Mouse (Mus musculus) induced T-regulatory cell, adult 2 months (primary cell): ENCODE results near the gene Adap1.

Experiments used
- DNase-seq: peaks from one replicate; pipeline ENCODE4 v3.0.0-alpha.2; 2012; ENCODE audit warnings: low read depth

The Adap1 gene

DNA sequence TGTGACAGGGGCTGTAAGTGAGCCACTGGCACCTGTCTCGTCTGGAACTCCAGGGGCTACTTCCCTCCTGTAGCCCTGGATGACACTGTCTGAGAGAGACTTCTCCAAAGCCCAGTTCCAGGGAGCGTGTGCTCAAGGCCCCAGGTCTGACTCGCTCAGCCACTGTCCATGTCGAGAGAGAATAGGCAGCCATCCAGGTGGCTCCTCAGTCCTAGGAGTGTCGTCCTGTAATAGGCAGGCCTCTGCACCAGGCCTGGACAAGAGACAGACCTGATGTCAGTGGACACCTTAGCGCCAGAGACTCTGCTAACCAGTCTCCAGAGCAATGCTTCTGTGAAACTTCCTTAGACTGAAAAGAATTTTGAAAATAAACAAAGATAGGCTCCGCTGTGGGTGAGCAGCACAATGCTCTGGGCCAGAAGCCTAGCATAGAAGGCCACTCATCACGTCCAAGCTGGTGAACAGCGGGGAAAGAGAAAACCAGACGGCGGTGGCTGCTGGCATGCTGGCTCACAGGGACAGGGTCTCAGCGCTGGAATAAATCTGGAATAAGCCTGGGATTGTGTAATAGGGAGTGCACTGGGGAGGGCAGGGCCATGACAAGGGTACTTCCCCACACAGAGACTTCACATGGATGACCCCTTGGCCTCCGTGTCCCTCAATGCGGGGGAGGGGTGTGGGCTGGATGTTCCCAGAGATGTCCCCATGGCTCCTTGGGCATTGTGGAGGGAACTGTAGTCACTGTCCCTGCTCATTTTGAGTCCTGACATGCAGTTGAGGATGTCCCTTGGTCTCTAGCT lies 39.1 kb downstream of the Adap1 start:
- DNase-seq = no peak

DNA sequence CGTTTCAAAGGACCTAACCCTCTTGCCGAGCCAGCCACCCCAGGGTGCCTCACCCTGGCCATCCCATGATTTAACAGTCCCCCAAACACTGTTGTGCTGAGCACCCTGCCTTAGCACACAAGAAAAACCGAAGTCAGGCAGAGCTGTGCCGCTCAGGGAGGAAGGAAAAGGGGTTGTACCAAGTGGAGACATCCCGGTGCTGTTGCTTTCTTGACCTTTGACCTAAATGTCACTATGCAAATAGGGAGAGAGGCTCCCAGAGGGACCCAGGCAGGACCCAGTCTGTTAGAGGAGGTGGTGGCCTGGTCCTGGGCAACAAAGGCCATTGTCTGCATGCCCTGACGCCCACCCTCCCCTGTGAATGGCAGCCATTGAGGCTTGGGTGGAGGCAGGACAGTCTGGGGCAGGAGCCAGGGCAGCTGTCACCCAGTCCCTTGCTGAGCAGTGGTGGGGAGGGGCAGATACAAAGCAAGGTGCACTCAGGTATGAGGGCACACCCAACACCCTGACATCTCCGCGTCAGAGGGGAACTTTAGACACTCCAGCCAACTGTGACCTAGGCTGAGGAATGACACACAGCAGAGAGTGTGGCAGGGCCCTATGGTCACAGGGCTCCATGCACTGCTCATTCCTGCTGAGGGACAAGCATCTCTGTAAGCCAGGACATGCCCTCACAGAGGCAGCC lies 39.9 kb downstream of the Adap1 start:
- DNase-seq = no peak

DNA sequence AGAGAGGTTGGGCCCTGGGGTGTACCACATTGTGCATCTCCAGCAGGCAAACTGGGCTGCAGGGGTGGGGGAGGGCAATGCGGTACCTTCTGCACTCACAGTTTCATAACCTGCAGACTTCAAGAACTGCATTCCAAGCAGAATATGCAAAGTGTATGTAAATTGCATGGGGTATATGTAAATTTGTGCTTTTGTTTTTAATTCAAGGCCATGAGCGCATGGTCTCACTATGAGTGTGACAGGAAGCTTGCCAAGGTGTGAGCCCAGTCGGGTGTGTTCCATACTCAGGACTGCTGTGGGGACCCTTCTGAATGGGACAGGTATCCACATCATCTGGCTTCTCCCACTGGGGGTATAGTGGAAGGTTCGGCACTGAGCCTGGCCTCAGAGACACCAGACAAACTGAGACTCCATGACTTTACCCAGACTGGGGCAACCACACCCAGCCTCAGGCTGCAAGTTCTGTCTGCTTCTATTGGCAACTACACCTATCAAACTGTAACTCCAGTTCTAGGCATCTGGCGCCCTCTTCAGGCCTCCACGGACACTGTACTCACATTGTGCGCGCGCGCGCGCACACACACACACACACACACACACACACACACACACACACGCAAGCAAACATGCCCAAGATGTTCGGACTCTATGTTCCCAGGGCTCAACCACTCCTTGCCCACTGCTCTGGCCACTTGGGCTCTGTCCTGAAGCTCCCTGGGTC lies 41.8 kb downstream of the Adap1 start:
- peak; percentile 89 for DNase-seq

DNA sequence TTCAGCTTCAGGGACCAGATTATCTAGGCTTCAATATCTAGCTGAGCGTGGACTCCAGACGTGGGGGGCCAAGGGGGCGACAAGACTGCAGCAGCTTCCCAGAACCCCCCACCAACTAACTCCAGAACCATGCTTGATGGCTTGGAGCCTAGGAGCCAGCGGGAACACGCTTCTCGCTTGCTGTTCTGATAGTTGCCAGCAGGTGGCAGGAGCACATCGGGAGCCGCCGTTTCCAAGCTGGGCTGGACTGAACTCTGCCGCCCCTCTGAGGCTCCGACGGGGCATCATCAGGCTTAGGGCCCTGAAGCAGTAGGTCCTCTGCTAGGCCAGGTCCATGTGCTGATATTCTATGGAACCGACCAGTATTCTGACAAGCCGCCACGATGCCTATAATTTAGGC lies 43.2 kb downstream of the Adap1 start:
- DNase-seq = peak; percentile 89

DNA sequence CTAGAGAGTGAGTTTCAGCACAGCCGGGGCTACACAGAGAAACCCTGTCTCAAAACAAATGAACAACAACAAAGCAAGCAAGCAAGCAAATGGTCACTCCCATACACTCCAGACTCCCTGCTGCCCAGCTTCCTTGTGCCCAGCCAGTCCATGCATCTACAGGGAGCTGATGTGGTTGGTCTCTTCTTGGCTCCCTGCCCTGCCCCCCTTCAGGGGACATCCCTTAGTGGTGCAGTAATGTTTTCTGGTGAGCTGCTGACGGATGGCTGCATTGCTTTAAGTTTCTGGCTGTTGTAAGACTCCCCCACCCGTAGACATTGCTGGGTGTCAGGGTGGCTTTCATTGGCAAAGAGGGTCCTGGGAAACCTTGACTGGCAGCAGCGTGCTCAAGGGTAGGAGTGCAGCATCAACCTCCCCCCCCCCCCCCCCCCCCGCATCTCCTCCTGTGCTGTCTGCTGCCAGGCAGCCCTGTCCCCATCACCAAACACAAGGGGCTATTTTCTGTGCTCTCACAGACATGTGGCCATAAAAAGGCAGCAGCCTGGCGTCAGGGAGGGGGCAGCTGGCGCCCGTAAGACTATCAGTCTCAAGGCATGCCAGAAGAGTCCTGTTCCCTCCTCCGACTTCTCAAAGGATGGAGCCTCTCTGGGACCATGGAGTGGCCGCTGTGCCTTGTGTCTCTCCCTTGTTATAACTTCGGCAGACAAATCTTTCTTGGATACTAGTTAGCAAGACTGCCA lies 43.9 kb downstream of the Adap1 start:
- DNase-seq = no peak

DNA sequence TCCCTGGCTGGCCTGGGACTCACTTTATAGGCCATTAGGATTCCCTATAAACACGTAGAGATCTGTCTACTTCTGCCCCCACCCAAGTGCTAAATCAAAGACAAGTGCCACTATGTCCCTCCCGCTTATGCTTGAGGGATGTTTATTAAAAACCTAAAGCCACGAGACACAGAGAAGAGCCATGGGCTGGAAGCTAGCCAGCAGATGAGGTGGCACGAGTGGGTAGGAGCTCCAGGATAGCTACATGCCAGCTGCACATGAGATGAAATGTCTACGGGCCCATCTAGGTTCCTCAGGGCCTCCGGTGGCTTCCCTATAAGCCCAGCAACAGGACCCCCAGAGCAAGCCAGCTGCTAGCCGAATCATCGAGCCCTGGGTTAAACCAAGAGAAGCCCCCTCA lies 48.1 kb downstream of the Adap1 start:
- no peak for DNase-seq

DNA sequence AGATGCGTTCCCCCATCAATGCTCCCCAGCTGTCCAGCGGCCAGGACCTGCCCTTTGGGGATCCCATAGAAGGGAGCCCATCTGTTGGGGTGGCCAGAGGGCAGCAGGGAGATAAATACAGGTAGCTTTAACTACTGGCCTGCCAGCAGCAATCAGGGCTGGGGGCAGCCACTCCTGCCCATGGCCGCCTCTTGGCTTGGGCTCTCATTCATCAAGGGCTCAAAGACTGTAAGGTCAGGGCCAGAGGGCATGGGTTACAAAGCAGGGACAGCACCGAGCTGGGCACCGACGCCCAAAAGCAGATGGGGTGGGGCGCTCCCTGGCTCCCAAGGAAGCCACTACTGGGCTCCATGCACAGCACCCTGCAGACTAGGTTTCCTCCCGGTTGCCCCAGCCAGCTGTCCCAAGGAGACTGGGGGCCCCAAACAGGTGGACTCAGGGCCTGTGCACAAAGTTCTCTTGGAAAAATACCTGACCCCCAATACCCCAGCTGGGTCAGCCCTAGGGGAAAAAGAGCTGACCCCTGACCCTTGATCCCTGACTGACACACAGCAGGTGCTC lies 53.3 kb downstream of the Adap1 start:
- DNase-seq = no peak

DNA sequence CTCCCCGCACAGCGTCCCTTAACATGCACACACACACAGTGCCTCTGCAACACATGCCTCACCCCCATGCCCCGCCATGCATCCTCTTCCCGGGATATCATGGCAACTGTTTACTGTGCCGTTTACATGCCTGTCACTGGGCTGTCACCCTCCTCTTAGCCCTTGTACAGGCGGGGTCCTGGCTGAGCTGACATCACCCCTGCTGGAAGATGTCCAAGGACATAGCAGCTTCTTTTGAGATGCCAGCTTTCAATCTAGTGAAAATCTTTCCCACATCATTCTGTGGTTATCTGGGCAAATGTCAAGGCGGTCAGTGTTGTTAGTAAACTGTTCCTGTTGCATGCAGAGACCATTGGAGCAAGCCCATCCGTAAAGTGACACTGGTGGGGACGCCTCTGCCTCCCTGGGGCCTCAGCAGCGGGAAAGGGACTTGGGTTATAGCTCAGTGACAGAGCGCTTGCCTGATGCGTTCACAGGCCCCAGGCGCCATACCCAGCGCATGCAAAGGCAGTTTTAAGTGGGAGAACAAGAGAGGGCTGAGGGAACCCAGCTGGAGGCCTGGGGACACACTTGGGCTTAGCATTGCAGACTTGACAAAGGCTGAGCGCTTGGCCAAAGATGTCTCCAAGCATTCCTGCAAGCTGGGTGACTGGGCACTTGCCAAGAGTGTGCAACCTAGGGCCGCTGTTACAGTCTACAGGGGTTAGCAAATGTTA lies 54.5 kb downstream of the Adap1 start:
- no peak for DNase-seq

DNA sequence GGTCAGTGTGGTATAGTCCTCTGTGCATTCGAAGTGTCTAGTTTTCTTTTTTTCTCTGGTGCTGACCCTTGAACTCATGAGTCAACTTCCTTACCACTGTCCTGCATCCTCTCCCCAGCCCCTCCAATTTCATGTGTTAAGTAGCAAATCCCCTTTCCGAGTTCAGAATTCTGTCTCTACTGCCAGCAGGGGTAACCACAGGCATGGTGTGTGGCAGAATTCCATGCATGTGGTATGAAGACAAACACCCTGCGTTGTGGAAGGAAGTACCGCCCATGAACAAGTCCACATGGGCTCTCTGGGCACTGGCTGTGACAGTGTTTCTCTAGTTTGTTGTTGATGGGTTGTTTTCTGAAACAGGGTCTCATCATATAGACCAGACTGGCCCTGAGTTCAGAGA lies 57.8 kb downstream of the Adap1 start:
- DNase-seq = no peak

DNA sequence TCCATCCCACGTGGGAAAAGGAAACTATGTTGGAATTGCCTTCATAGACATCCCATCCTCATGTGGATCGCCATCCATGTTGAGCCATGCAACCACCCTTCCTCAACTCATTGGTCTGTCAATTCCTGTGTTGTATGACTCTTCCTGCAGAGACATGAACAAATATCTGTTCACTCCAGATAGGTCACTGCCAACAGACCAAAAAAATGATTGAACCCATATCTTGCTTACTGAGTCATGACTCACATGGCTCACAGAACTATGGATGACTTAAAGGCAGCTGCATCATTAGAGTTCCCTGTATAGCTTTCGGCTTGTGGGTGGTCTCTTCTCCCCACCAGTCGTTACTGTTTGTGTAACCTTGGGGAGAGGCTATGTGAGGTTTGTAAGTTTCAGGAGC lies 64.0 kb downstream of the Adap1 start:
- no peak for DNase-seq

DNA sequence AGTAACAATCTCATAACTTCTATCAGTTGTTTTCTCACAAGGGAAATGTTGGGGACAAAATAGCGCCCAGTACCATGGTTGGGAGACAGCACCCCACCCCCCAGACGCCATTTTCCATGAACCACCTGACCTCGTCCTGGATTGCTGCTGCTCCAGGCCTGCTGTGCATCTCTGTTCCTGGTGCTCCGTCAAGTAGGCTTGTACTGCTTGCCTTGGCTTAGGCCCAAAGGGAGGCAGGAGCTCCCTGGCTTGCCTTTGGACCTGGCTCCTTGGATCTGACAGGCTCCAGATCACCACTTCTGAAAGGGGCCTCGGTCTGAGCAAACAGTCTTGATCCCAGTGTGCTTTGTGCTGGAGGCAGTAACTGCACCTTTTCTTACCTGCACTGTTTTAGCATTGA lies 65.6 kb downstream of the Adap1 start:
- DNase-seq = no peak

DNA sequence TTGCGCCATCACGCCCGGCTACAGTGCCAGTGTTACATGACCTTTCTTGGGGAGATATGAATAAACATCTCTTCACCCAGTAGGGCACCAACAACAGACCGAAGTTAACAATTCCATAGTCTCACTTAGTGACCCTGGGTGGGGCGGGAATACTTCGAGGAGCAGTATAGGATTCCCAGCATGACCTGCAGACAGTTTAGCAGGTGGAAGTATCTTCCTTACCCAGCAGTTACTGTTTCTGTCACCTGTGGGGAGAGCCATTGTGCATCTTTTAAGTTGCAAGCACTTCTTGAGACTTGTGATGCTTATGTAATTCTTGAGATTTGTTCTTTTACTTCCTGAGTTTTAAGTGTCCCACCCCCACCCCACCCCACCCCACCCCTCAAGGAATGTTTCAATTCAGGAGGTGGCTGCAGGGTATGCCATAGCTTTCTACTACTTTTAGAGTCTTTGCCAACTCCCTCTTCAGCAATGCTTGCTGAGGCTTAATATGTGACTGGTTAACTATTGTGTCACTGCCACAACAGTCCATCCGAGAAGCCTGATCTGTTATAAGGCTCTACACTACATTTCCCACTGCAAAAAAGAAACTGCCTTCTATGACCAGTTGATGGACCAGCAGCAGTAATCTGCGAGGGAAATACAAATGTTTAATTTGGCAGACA lies 66.9 kb downstream of the Adap1 start:
- DNase-seq = no peak

DNA sequence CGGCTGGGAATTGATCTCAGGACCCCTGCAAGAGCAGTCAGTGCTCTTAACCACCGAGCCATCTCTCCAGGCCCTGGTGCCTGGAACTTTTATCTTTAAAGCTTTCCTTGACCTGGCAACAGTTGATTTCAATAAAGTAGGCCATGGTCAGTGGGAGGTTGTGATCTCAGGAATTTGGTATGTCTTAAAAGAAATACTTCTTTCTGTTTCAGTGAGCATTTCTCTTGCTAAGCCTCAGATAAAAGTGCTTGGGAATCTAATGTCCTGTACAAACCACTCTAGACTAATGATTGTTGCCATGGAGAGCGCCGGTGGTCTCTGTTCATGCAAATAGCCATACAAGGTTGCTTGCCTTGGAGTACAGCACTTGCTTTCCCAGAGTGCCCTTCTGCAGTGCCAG lies 67.6 kb downstream of the Adap1 start:
- no peak for DNase-seq

DNA sequence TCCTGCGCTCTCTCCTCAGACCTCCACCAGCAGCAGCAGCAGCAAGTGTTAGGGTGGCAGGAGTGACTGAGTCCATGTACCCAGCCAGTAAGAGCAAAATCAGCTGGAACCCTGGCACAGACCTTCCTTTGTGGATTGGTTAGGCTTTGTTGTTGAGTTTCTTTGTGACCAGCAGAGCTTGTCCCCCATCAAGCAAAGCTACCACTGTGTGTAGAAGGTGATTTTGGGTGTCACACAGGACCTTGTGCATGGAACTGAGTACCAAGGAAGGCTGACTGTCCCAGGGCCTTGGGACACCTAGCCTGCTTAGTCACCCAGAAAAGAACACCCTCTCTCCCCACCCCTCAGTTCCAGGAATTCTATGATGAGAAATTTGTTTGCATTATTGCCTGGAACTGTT lies 68.2 kb downstream of the Adap1 start:
- no peak for DNase-seq

DNA sequence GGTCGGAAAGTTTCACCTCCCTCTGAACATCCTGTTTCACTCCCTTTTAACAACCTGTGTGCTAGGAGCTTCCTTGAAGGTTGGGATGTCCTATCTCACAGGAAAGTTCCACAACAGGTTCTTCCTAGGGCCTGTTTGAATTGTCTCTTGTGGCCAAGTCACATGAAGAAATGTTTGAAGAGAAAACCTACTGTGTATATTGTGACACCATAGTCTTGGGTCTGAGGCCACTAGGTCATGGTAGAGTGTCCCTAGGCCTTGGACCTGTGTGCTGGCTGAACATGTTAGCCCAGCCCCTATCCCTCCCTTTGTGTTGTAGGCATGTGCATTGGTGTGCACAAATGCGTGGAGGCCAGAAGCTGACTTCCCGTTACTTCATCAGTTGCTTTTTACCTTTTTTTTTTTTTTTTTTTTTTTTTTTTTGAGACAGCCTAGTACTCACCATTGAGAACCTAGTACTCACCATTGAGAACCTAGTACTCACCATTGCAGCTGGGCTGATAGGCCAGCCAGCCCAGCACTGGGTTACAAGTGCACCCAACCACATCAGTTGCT lies 69.1 kb downstream of the Adap1 start:
- no peak for DNase-seq

DNA sequence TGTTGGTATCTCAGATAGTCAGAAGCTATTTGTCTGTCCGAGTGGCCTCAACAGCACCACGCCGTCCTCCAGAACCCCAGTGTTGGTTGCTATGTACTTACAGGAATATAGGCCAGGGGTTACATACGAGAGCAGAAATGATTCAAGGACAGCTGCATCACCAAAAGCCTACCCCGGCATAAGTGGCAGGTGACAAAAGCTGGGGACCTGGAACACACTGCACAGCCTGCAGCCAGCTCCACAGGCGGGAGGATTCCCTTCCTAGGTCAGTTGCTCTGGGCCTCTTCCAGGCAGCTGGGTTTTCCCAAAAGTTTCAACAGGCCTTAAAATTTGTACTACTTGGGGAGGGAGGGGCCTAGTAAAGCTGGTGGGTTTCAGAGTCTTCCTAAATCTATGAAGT lies 69.6 kb downstream of the Adap1 start:
- DNase-seq = no peak

DNA sequence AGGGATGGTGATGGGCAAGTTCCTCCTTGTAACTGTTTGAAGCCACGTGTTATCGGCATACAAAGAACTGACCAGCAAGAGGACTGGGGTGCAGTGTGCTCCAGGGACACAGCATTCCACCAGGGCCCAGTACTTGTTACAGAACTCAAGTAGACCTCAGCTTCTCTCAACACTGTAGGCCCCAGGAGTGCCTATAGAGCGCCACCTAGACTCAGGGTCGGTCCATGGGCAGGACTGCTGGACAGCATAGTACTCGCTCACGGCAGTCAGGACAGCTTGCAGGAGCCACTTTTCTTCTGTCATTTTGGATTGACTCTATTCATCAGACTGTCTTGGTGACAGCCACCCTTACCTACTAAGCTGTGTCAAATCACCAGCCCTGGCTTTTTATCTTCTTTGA lies 70.5 kb downstream of the Adap1 start:
- no peak for DNase-seq

DNA sequence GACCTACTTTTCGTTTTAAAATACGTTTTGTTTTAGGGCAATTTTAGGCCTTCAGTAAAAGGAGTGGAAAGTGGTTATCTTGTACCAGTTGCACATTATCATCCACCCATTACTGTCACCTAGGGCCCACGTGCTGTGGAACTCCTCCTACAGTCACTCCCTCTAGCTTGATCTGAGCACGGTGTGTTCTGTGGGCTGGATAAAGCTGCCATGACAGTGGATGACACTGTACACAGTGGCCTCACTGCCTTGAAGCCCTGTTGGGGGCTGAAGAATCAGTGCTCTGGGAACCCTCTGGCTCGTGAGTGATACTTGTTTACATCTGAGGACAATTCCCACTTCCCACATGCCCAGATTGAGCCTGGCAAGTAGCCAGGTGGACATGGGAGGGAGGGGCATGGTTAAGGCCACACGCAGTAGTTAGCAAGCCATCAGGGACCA lies 72.1 kb downstream of the Adap1 start:
- DNase-seq = peak; percentile 75

DNA sequence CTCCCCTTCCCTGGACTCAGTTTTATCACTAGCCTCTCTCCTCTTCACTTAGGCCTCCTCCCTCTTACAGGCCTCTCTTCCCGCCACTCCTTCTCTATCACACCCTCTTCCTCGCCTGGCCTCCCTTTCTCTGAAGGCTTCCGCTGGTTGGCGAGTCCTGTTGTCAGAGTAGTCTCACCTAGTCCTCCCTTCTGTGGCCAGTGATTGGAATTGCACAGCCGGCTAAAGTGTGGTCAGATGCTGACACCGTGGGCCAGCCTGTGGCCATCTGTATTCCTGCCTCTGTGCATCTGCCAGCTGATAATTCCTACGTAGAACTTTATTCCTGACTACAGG lies 72.5 kb downstream of the Adap1 start:
- no peak for DNase-seq

DNA sequence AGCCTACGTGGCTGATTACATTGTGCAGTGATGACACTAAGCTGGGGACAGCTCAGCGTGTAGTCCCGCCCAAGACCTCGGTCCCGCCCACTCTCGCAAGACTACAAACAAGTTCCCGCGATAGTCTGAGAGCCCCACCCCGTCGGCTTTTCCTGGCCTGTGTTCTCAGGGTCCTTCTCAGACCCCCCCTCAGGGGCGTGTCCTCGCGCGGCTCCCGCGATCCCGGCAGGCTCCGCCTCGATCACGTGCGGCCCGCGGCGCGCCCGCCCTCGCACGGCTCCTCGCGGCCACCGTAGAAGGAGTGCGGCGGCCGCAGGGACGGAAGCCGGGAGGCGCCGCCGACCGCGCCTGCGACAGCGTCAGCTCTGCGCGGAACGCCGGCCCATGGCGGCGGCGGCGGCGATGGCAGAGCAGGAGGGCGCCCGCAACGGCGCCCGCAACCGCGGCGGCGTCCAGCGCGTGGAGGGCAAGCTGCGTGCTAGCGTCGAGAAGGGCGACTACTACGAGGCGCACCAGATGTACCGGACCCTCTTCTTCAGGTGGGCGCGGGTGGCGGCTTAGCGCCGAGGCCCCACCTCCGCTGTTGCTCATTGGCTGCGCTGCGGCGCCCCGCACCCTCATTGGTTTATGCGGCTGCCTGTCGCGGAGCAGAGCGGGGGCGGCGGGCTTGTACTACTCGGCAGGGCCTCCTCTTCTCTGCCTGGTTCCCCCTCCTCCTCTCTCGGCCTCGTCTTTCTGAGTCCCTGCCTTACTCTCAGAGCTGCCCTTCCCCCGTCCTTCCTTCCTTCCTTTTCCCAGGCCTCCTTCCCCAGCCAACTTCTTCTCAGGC lies 73.1 kb downstream of the Adap1 start, which contains the start of gene Get4:
Get4 (plus strand) TSS at position 244 of the 829 bp plus-strand sequence.
- peak; percentile 99 for DNase-seq
